Mouse (Mus musculus) forebrain, embryonic 15.5 days (tissue): ENCODE measurements around the gene Prss46. TPM values are rescaled to one million over a fixed set of nuclear protein-coding genes. Genes with fewer than 3 reads are reported as not detected.

Experiments used
- polyA plus RNA-seq: library from polyadenylated mRNA; unstranded; fragments of >200 nt; fragmentation: Nextera tagmentation; extraction: Ambion mirVana; gene quantifications from 2 replicates; pipeline ENCODE4 v1.2.1, GENCODE M21; 2015

Gene Prss46
- polyA plus RNA-seq, 1 experiment from 2014 or later, result not detected

Other genes starting within 250 kb of the Prss46 start
- 29.1 and 32.8 TPM in 2 replicates for gene Nradd, start 220.1 kb upstream of the Prss46 start, polyA plus RNA-seq
- gene Nbeal2, start 190.3 kb upstream of the Prss46 start, polyA plus RNA-seq, result 2.1 and 2.4 TPM in 2 replicates
- 120 and 130 TPM in 2 replicates for gene Ccdc12, start 188.0 kb upstream of the Prss46 start, polyA plus RNA-seq
- gene Myl3, start 102.6 kb upstream of the Prss46 start, polyA plus RNA-seq, result 0.45 and 1.3 TPM in 2 replicates
- gene Pth1r, start 97.4 kb upstream of the Prss46 start, polyA plus RNA-seq, result 6.3 and 7.0 TPM in 2 replicates
- not detected in 2 replicates for gene Prss42, start 46.3 kb upstream of the Prss46 start, polyA plus RNA-seq
- not detected in 2 replicates for gene Prss44, start 30.5 kb upstream of the Prss46 start, polyA plus RNA-seq
- not detected in 2 replicates for gene Prss43, start 17.8 kb upstream of the Prss46 start, polyA plus RNA-seq
- 0.20 TPM in 1 of 2 replicates, not detected in the other for gene Prss45, start 9.9 kb upstream of the Prss46 start, polyA plus RNA-seq
- gene Prss50, start 13.5 kb downstream of the Prss46 start, polyA plus RNA-seq, result 0.15 and 0.20 TPM in 2 replicates
- 0.60 and 0.74 TPM in 2 replicates for gene Als2cl, start 35.4 kb downstream of the Prss46 start, polyA plus RNA-seq
- gene Tmie, start 35.6 kb downstream of the Prss46 start, polyA plus RNA-seq, result 0.92 and 1.2 TPM in 2 replicates
- not detected in 2 replicates for gene Fam240a, start 72.4 kb downstream of the Prss46 start, polyA plus RNA-seq
- gene Tdgf1, start 101.7 kb downstream of the Prss46 start, polyA plus RNA-seq, result not detected in 2 replicates
- gene Lrrc2, start 107.0 kb downstream of the Prss46 start, polyA plus RNA-seq, result 0.13 and 0.36 TPM in 2 replicates
- not detected in 2 replicates for gene Rtp3, start 146.1 kb downstream of the Prss46 start, polyA plus RNA-seq
- gene Ltf, start 174.8 kb downstream of the Prss46 start, polyA plus RNA-seq, result 0.64 and 0.70 TPM in 2 replicates
- 1.0 and 1.1 TPM in 2 replicates for gene Ccrl2, start 213.0 kb downstream of the Prss46 start, polyA plus RNA-seq